Mouse (Mus musculus): Measurements from ENCODE around the gene Crocc2.

- TF ChIP-seq JUND (IDR thresholded peaks at IDR 0.05; ENCODE audit: low read depth, low read length) (no peak), POLR2A (IDR thresholded peaks at IDR 0.05; ENCODE audit: control insufficient read depth in 1 of 2, insufficient read depth in 1 of 2, low read depth in 1 of 2, low read length in 2 of 2, poor library complexity in 1 of 2) (no peak), POLR2AphosphoS2 (IDR thresholded peaks at IDR 0.05; ENCODE audit: low read length) (no peak), UBTF (IDR thresholded peaks at IDR 0.05; ENCODE audit: borderline replicate concordance, insufficient read depth, low read depth, low read length) (no peak), MXI1 (IDR thresholded peaks at IDR 0.05; ENCODE audit: low read depth, low read length) (no peak), CTCF (IDR thresholded peaks at IDR 0.05 in 2 of 3, conservative IDR thresholded peaks at IDR 0.05 in 1 of 3; ENCODE audit: control insufficient read depth in 1 of 3, insufficient read depth in 1 of 3, low read depth in 2 of 3, low read length in 3 of 3, poor library complexity in 1 of 3, severe bottlenecking in 1 of 3) (no peak), EP300 (IDR thresholded peaks at IDR 0.05; ENCODE audit: low read depth in 1 of 2, low read length in 2 of 2) (no peak), ZC3H11A (IDR thresholded peaks at IDR 0.05; ENCODE audit: low read depth, low read length) (no peak), CHD1 (IDR thresholded peaks at IDR 0.05; ENCODE audit: low read depth, low read length) (no peak), USF2 (IDR thresholded peaks at IDR 0.05; ENCODE audit: borderline replicate concordance in 1 of 2, insufficient read depth in 1 of 2, low read depth in 1 of 2, low read length in 2 of 2) (no peak), TCF12 (IDR thresholded peaks at IDR 0.05; ENCODE audit: low read depth, low read length) (no peak), SMC3 (IDR thresholded peaks at IDR 0.05; ENCODE audit: low read depth, low read length) (no peak), GATA1 (IDR thresholded peaks at IDR 0.05; ENCODE audit: low read depth, low read length) (no peak)
Measured at GRCm38 (mm10) chr1:93175849-93176248, 7.3 kb downstream of the Crocc2 start.
